Mouse (Mus musculus): ENCODE data around the gene Fuz. TPM values are rescaled to one million over a fixed set of nuclear protein-coding genes. Genes with fewer than 3 reads are reported as not detected.

Gene Fuz
- total and polyA plus RNA-seq, 2 experiments from 2014 or later = 10.0 to 50.8 TPM

GRCm38 (mm10) chr7:44850146-44850545, 45.7 kb upstream of the Fuz start:
- Histone ChIP-seq H3K4me1 (ENCODE audit: control insufficient read depth, insufficient read depth) (peaks cover 25% of the 10 kb centered on the region), H3K4me2 (ENCODE audit: low read depth, low read length) (peak overlapping the region; percentile 82), H3K27me3 (ENCODE audit: control insufficient read depth, insufficient read depth, low read length) (no peaks in the 10 kb centered on the region), H3K4me3 (ENCODE audit: low read depth, low read length) (peak overlapping the region; percentile 81), H3K27ac (ENCODE audit: low read depth) (peak overlapping the region; percentile 98), H3K9ac (replicated peaks; ENCODE audit: low read depth, low read length) (peak overlapping the region; percentile 83), H3K9me3 (replicated peaks; ENCODE audit: control insufficient read depth, low read length) (no peaks in the 10 kb centered on the region), H3K36me3 (replicated peaks; ENCODE audit: control insufficient read depth, insufficient read depth, low read length) (peaks cover 23% of the 10 kb centered on the region)
- no peak; the same call in 1 of the 2 replicates for TF ChIP-seq EP300 (IDR thresholded peaks at IDR 0.05; ENCODE audit: low read depth)
- TF ChIP-seq CTCF (IDR thresholded peaks at IDR 0.05; ENCODE audit: low read depth) = no peak
- peak; percentile 63 for DNase-seq (ENCODE audit: low spot score)
- peak; percentile 15 for ATAC-seq (ENCODE audit: insufficient read depth, low read depth)
- 0% methylated on average over 32 of the region's 33 CpGs for WGBS

GRCm38 (mm10) chr7:44850789-44851624, 44.9 kb upstream of the Fuz start:
- no peak for ATAC-seq (ENCODE audit: insufficient read depth, low read depth)
- peak overlapping the region; percentile 82 for H3K4me2 ChIP-seq (ENCODE audit: low read depth, low read length)
- DNase-seq (ENCODE audit: low spot score) = no peak
- TF ChIP-seq CTCF (IDR thresholded peaks at IDR 0.05; ENCODE audit: low read depth) (no peak), EP300 (IDR thresholded peaks at IDR 0.05; ENCODE audit: low read depth) (no peak)
- peak overlapping the region; percentile 83 for H3K9ac ChIP-seq (replicated peaks; ENCODE audit: low read depth, low read length)
- H3K27me3 ChIP-seq (ENCODE audit: control insufficient read depth, insufficient read depth, low read length) = no peaks in the 10 kb centered on the region
- H3K9me3 ChIP-seq (replicated peaks; ENCODE audit: control insufficient read depth, low read length) = no peaks in the 10 kb centered on the region
- peaks cover 28% of the 10 kb centered on the region for H3K4me1 ChIP-seq (ENCODE audit: control insufficient read depth, insufficient read depth)
- peak overlapping the region; percentile 98 for H3K27ac ChIP-seq (ENCODE audit: low read depth)
- H3K36me3 ChIP-seq (replicated peaks; ENCODE audit: control insufficient read depth, insufficient read depth, low read length) = peaks cover 14% of the 10 kb centered on the region
- peak overlapping the region; percentile 81 for H3K4me3 ChIP-seq (ENCODE audit: low read depth, low read length)
- 56% methylated on average over 8 of the region's 8 CpGs for WGBS

- no peak overlapping the region for H3K4me2 ChIP-seq (ENCODE audit: low read depth, low read length)
- no peak overlapping the region for H3K9ac ChIP-seq (replicated peaks; ENCODE audit: low read depth, low read length)
- no peak for DNase-seq (ENCODE audit: low spot score)
- no peak overlapping the region for H3K4me3 ChIP-seq (ENCODE audit: low read depth, low read length)
- 88% methylated on average over 12 of the region's 12 CpGs for WGBS
- H3K27ac ChIP-seq (ENCODE audit: low read depth) = no peak overlapping the region
- H3K27me3 ChIP-seq (ENCODE audit: control insufficient read depth, insufficient read depth, low read length) = no peaks in the 10 kb centered on the region
- no peaks in the 10 kb centered on the region for H3K9me3 ChIP-seq (replicated peaks; ENCODE audit: control insufficient read depth, low read length)
- H3K4me1 ChIP-seq (ENCODE audit: control insufficient read depth, insufficient read depth) = peaks cover 34% of the 10 kb centered on the region
- ATAC-seq (ENCODE audit: insufficient read depth, low read depth) = no peak
- peaks cover 7% of the 10 kb centered on the region for H3K36me3 ChIP-seq (replicated peaks; ENCODE audit: control insufficient read depth, insufficient read depth, low read length)
- no peak for TF ChIP-seq CTCF (IDR thresholded peaks at IDR 0.05; ENCODE audit: low read depth)
- no peak for TF ChIP-seq EP300 (IDR thresholded peaks at IDR 0.05; ENCODE audit: low read depth)
Observed at GRCm38 (mm10) chr7:44851625-44852234, 44.1 kb upstream of the Fuz start.

- no peak overlapping the region for H3K4me2 ChIP-seq (ENCODE audit: low read depth, low read length)
- H3K4me1 ChIP-seq (ENCODE audit: control insufficient read depth, insufficient read depth) = peaks cover 33% of the 10 kb centered on the region
- H3K9me3 ChIP-seq (replicated peaks; ENCODE audit: control insufficient read depth, low read length) = no peaks in the 10 kb centered on the region
- H3K9ac ChIP-seq (replicated peaks; ENCODE audit: low read depth, low read length) = no peak overlapping the region
- TF ChIP-seq EP300 (IDR thresholded peaks at IDR 0.05; ENCODE audit: low read depth) (no peak), CTCF (IDR thresholded peaks at IDR 0.05; ENCODE audit: low read depth) (no peak)
- DNase-seq (ENCODE audit: low spot score) (no peak), ATAC-seq (ENCODE audit: insufficient read depth, low read depth) (no peak)
- WGBS = 85% methylated on average over 36 of the region's 36 CpGs
- H3K27me3 ChIP-seq (ENCODE audit: control insufficient read depth, insufficient read depth, low read length) = no peaks in the 10 kb centered on the region
- H3K36me3 ChIP-seq (replicated peaks; ENCODE audit: control insufficient read depth, insufficient read depth, low read length) = 0 out of 2 replicates have a peak, but pooled peaks cover 4% of the 10 kb centered on the region
- no peak overlapping the region for H3K27ac ChIP-seq (ENCODE audit: low read depth)
- no peak overlapping the region for H3K4me3 ChIP-seq (ENCODE audit: low read depth, low read length)
Observed at GRCm38 (mm10) chr7:44852259-44853027, 43.4 kb upstream of the Fuz start.

- H3K4me2 ChIP-seq (ENCODE audit: low read depth, low read length) = no peak overlapping the region
- H3K9ac ChIP-seq (replicated peaks; ENCODE audit: low read depth, low read length) = no peak overlapping the region
Observed at GRCm38 (mm10) chr7:44853065-44853464, 42.8 kb upstream of the Fuz start.

More at GRCm38 (mm10) chr7:44853065-44853464, 42.8 kb upstream of the Fuz start:
- Histone ChIP-seq H3K27me3 (ENCODE audit: control insufficient read depth, insufficient read depth, low read length) (no peaks in the 10 kb centered on the region), H3K4me1 (ENCODE audit: control insufficient read depth, insufficient read depth) (peaks cover 29% of the 10 kb centered on the region), H3K4me3 (ENCODE audit: low read depth, low read length) (0 out of 2 replicates have a peak overlapping the region, but pooled peaks have one; percentile 63), H3K27ac (ENCODE audit: low read depth) (no peak overlapping the region), H3K36me3 (replicated peaks; ENCODE audit: control insufficient read depth, insufficient read depth, low read length) (0 out of 2 replicates have a peak, but pooled peaks cover 4% of the 10 kb centered on the region), H3K9me3 (replicated peaks; ENCODE audit: control insufficient read depth, low read length) (no peaks in the 10 kb centered on the region)
- ATAC-seq (ENCODE audit: insufficient read depth, low read depth) = no peak
- TF ChIP-seq EP300 (IDR thresholded peaks at IDR 0.05; ENCODE audit: low read depth) = no peak
- no peak for TF ChIP-seq CTCF (IDR thresholded peaks at IDR 0.05; ENCODE audit: low read depth)
- WGBS = 84% methylated on average over 2 of the region's 2 CpGs
- no peak for DNase-seq (ENCODE audit: low spot score)

All from heart, postnatal 0 days (tissue).